Comparison of ENCODE assay signal across 9 mouse cellular contexts in the genomic region with DNA sequence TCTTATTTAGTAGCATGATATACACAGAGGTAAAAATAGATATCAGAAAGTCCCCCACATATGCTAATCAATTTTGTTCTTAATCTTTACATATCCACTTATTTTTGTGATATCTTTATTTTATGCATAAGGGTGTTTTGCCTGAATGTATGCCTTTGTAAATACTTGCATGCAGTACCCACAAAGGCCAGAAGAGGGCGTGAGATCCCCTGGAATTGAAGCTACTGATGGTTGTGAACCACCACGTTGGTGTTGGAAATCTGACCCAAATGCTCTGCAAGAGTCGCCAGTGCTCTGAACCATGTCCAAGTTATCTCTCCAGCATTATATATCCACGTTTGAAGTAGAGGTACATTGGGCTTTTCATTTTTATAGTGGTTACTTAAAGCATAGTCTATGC. TPM values are rescaled to one million over a fixed set of nuclear protein-coding genes. Genes with fewer than 3 reads are reported as not detected.
DNase-seq lines count a peak whose midpoint lies in the region; ATAC-seq and TF ChIP-seq lines count a peak whose summit lies in the region.
"Had no signal": no experiment of that assay in that cellular context is flagged by ENCODE, and none has a peak within 500 bp of the region (broad histone marks: within the 10 kb centered on the region; RNA-seq: fewer than 3 reads in every experiment).

No protein-coding gene starts in this region.

- H3K9ac ChIP-seq in CH12.LX (ENCODE audit: insufficient read depth, low read depth): no peak overlapping the region
- H3K9ac ChIP-seq in forebrain, embryonic 16.5 days (replicated peaks; ENCODE audit: low read depth, low read length): no peak overlapping the region

- WGBS in forebrain, embryonic 16.5 days: 34% methylated on average over 4 of the region's 4 CpGs

- no peaks in the 10 kb centered on the region for H3K79me2 ChIP-seq in CH12.LX (replicated peaks; ENCODE audit: control insufficient read depth, extremely low read depth, insufficient read depth, poor library complexity, severe bottlenecking)

- intact Hi-C loops in heart, postnatal 10 days (cut with DNase I): no loop called here

- in situ Hi-C loops in CH12.LX (cut with MboI; ENCODE audit: low pct_ligation_motif_present, low pct_unique_long_range_greater_than_20kb, low sequenced_read_pairs): no loop called here

- peak; percentile 11 for DNase-seq in heart, postnatal 4 days
- no peak for DNase-seq in heart, postnatal 10 days
- peak; percentile 30 for DNase-seq in CH12.LX (ENCODE audit: extremely low read depth)
- peak; percentile 25 for DNase-seq in c-Kit-positive CD71-negative TER-119-negative erythroid progenitor cells, embryonic 14.5 days (ENCODE audit: low read depth)
- peak; percentile 41 for DNase-seq in naive thymus-derived CD4-positive, alpha-beta T cell, adult 2 months (ENCODE audit: low read depth)
- no peak for DNase-seq in layer of hippocampus, adult 9-11 months
- DNase-seq in layer of hippocampus, postnatal 14 days (ENCODE audit: low spot score in 2 of 2): no peak

- no peaks in the 10 kb centered on the region for H3K36me3 ChIP-seq in CH12.LX (replicated peaks in 1 of 2; ENCODE audit: control insufficient read depth in 1 of 2, insufficient read depth in 1 of 2, low read length in 1 of 2)
- no peaks in the 10 kb centered on the region for H3K36me3 ChIP-seq in forebrain, embryonic 16.5 days (ENCODE audit: control insufficient read depth, insufficient read depth)

- H3K4me1 ChIP-seq in CH12.LX (ENCODE audit: control insufficient read depth in 1 of 2, insufficient read depth in 2 of 2): peaks cover 0 to 17% of the 10 kb centered on the region in 2 experiments; a peak in 2 of 4 replicates
- H3K4me1 ChIP-seq in forebrain, embryonic 16.5 days (replicated peaks; ENCODE audit: control insufficient read depth, insufficient read depth, low read length): no peaks in the 10 kb centered on the region
- H3K4me1 ChIP-seq: megakaryocyte, embryonic 14.5 days had no signal

- ATAC-seq in forebrain, embryonic 16.5 days: no peak

- H3K27me3 ChIP-seq in CH12.LX (replicated peaks): no peaks in the 10 kb centered on the region
- no peaks in the 10 kb centered on the region for H3K27me3 ChIP-seq in forebrain, embryonic 16.5 days (replicated peaks; ENCODE audit: control insufficient read depth, insufficient read depth, low read length)
- H3K27me3 ChIP-seq: megakaryocyte, embryonic 14.5 days had no signal

- no peak for TF ChIP-seq EP300 in CH12.LX (IDR thresholded peaks at IDR 0.05; ENCODE audit: low read length)

- peak; percentile 23 to 61; a peak in 3 of 4 replicates for TF ChIP-seq CTCF in CH12.LX (conservative IDR thresholded peaks at IDR 0.05 in 1 of 2, IDR thresholded peaks at IDR 0.05 in 1 of 2; ENCODE audit: low read depth in 2 of 2, low read length in 2 of 2)

- no peak for TF ChIP-seq POLR2A in CH12.LX (IDR thresholded peaks at IDR 0.05; ENCODE audit: low read depth, low read length)

- dilution Hi-C loops in CH12.LX (cut with MboI; ENCODE audit: extremely low pct_ligation_motif_present, extremely low pct_unique_long_range_greater_than_20kb, low sequenced_read_pairs): no loop called here

- no peak overlapping the region for H3K4me3 ChIP-seq in CH12.LX (replicated peaks in 1 of 3; ENCODE audit: low read depth in 2 of 3, low read length in 2 of 3, poor library complexity in 1 of 3)
- H3K4me3 ChIP-seq in forebrain, embryonic 16.5 days (replicated peaks; ENCODE audit: low read length): no peak overlapping the region
- H3K4me3 ChIP-seq: megakaryocyte, embryonic 14.5 days had no signal

- H3K27ac ChIP-seq in CH12.LX (ENCODE audit: insufficient read depth, low read depth): no peak overlapping the region
- H3K27ac ChIP-seq in forebrain, embryonic 16.5 days (ENCODE audit: low read length): no peak overlapping the region

- peak; percentile 7 for TF ChIP-seq RAD21 in CH12.LX (IDR thresholded peaks at IDR 0.05; ENCODE audit: low read depth, low read length)

- H3K4me2 ChIP-seq in CH12.LX (ENCODE audit: insufficient read depth, low read depth, poor library complexity, severe bottlenecking): no peak overlapping the region
- H3K4me2 ChIP-seq in forebrain, embryonic 16.5 days (ENCODE audit: low read length): no peak overlapping the region

- H3K9me3 ChIP-seq in CH12.LX (replicated peaks; ENCODE audit: low read length): peaks cover 7% of the 10 kb centered on the region
- H3K9me3 ChIP-seq in forebrain, embryonic 16.5 days (ENCODE audit: control insufficient read depth, low read length): no peaks in the 10 kb centered on the region

TF ChIP-seq in CH12.LX, 34 proteins besides CTCF, POLR2A, EP300 and RAD21:
- TF ChIP-seq ZKSCAN1 (IDR thresholded peaks at IDR 0.05; ENCODE audit: borderline replicate concordance, low read depth, low read length) (no peak), ETS1 (conservative IDR thresholded peaks at IDR 0.05; ENCODE audit: low read depth, low read length) (no peak), NRF1 (IDR thresholded peaks at IDR 0.05; ENCODE audit: low read depth, low read length) (no peak), ELF1 (IDR thresholded peaks at IDR 0.05; ENCODE audit: low read depth, low read length) (no peak), BHLHE40 (IDR thresholded peaks at IDR 0.05; ENCODE audit: low read depth, low read length) (no peak), ZC3H11A (IDR thresholded peaks at IDR 0.05; ENCODE audit: low read depth, low read length) (no peak), SMC3 (IDR thresholded peaks at IDR 0.05; ENCODE audit: low read depth, low read length) (no peak), CHD1 (IDR thresholded peaks at IDR 0.05; ENCODE audit: low read depth, low read length) (no peak), IRF4 (IDR thresholded peaks at IDR 0.05; ENCODE audit: low read depth, low read length) (no peak), UBTF (IDR thresholded peaks at IDR 0.05; ENCODE audit: low read depth, low read length) (no peak), MAZ (IDR thresholded peaks at IDR 0.05; ENCODE audit: low read depth, low read length) (no peak)

RNA-seq across cellular contexts. Expression of gene Tnfrsf21, which starts 28.7 kb away (rescaled TPM):
- 10 to 100 TPM; 12.3 to 12.8 TPM for total RNA-seq in heart, postnatal 4 days (2021)
- 10 to 100 TPM; 16.0 to 20.2 TPM for total RNA-seq in heart, postnatal 10 days (2021)
- total RNA-seq in CH12.LX (2012; rRNA removed): not detected in 2 replicates
- total RNA-seq in CH12.LX (2014; rRNA removed): 0.14 TPM in 1 of 2 replicates, not detected in the other
- polyA plus RNA-seq in CH12.LX (2012; ENCODE audit: insufficient read length, low read depth): 0.10 and 0.14 TPM in 2 replicates
- 66.5 and 67.8 TPM in 2 replicates for polyA plus RNA-seq in forebrain, embryonic 16.5 days (2015; fragmentation: Nextera tagmentation; extraction: Ambion mirVana)
- 100 to 1,000 TPM; 108 to 113 TPM for total RNA-seq in layer of hippocampus, postnatal 14 days (2021)

Comparison
In these comparisons a context has a peak if more than half of its experiments do, and no peak if none do; other contexts are left out.
1. DNase-seq: peak in heart, postnatal 4 days (single experiment), CH12.LX (single experiment), c-Kit-positive CD71-negative TER-119-negative erythroid progenitor cells, embryonic 14.5 days (single experiment) and naive thymus-derived CD4-positive, alpha-beta T cell, adult 2 months (single experiment); none in heart, postnatal 10 days (0 of 2), layer of hippocampus, adult 9-11 months (single experiment) and layer of hippocampus, postnatal 14 days (0 of 2).
2. RNA of gene Tnfrsf21, which starts 28.7 kb away (total RNA-seq): 108 to 113 TPM in layer of hippocampus, postnatal 14 days, 16.0 to 20.2 TPM in heart, postnatal 10 days and 12.3 to 12.8 TPM in heart, postnatal 4 days; 0.14 TPM in CH12.LX; every median in the first group is over 10 times any median in the second.